Mouse (Mus musculus) stomach, embryonic 16.5 days (tissue): ENCODE results near the gene Mtm1. TPM values are rescaled to one million over a fixed set of nuclear protein-coding genes. Genes with fewer than 3 reads are reported as not detected.

Experiments
- ATAC-seq: fragments of 200-750 bp; cut with Nextera tagmentation; 2 replicates; pipeline ENCODE4 v1.8.0; 2017; ENCODE audit warnings: moderate number of reproducible peaks, moderate TSS enrichment; ENCODE audit not compliant: insufficient read depth, low FRiP score
- H3K27ac ChIP-seq: fragments of 300-500 bp; sonication (generic); 2 replicates; pipeline ENCODE4 v1.5.1; 2014; ENCODE audit warnings: low read length
- H3K27me3 ChIP-seq: fragments of 300-500 bp; sonication (generic); 2 replicates; pipeline ENCODE4 v1.6.1; 2014; ENCODE audit warnings: low read length, control low read depth, mixed read lengths; ENCODE audit not compliant: control insufficient read depth, insufficient read depth
- H3K36me3 ChIP-seq: fragments of 300-500 bp; sonication (generic); 2 replicates; pipeline ENCODE4 v1.6.1; 2014; ENCODE audit warnings: low read length; ENCODE audit not compliant: control insufficient read depth, insufficient read depth
- H3K4me1 ChIP-seq: fragments of 300-500 bp; sonication (generic); 2 replicates; pipeline ENCODE4 v1.6.1; 2014; ENCODE audit warnings: low read length, control low read depth, mixed read lengths; ENCODE audit not compliant: control insufficient read depth, insufficient read depth
- H3K4me2 ChIP-seq: fragments of 300-500 bp; sonication (generic); 2 replicates; pipeline ENCODE4 v1.6.1; 2014; ENCODE audit warnings: low read depth, low read length, mixed read lengths
- H3K4me3 ChIP-seq: fragments of 300-500 bp; sonication (generic); replicated peaks from 2 replicates; pipeline ENCODE4 v1.5.1; 2014; ENCODE audit warnings: mild to moderate bottlenecking, low read length
- H3K9ac ChIP-seq: fragments of 300-500 bp; sonication (generic); 2 replicates; pipeline ENCODE4 v1.6.1; 2014; ENCODE audit warnings: low read length
- H3K9me3 ChIP-seq: fragments of 300-500 bp; sonication (generic); replicated peaks from 2 replicates; pipeline ENCODE4 v1.6.1; 2016; ENCODE audit warnings: low read length, control low read depth; ENCODE audit not compliant: control insufficient read depth
- WGBS: fragments of 180-500 bp; shearing (Covaris S2); extraction: QIAGEN DNeasy Blood & Tissue Kit; methylation state at CpG from one replicate; pipeline ENCODE4 v1.1.7; 2014; 5-methylcytosine and 5-hydroxymethylcytosine counted together
- polyA plus RNA-seq: library from polyadenylated mRNA; unstranded; fragments of >200 nt; fragmentation: Nextera tagmentation; extraction: Ambion mirVana; gene quantifications from 2 replicates; pipeline ENCODE4 v1.2.1, GENCODE M21; 2015

Gene Mtm1
- 6.7 and 7.5 TPM in 2 replicates for polyA plus RNA-seq

- Histone ChIP-seq H3K36me3 (no peaks in the 10 kb centered on the region), H3K9me3 (no peaks in the 10 kb centered on the region), H3K4me3 (no peak within 1 kb of the TSS), H3K9ac (no peak within 1 kb of the TSS), H3K4me2 (no peak within 1 kb of the TSS), H3K27me3 (no peaks in the 10 kb centered on the region; the same call in 1 of the 2 replicates), H3K4me1 (no peaks in the 10 kb centered on the region), H3K27ac (no peak within 1 kb of the TSS)
- WGBS: 83% methylated on average over 1 of the region's 1 CpGs
- ATAC-seq: no peak
These were observed at the start of gene Mtm1 for GRCm38 (mm10) chrX:71210467-71210866. TSS of gene Mtm1 (plus strand) at chrX:71210767.

GRCm38 (mm10) chrX:71181526-71181925 lies 29.0 kb upstream of the Mtm1 start:
- H3K36me3 ChIP-seq: no peaks in the 10 kb centered on the region
- no peak overlapping the region for H3K9ac ChIP-seq
- no peaks in the 10 kb centered on the region for H3K4me1 ChIP-seq
- 84% methylated on average over 3 of the region's 3 CpGs for WGBS
- H3K27ac ChIP-seq: no peak overlapping the region
- H3K4me2 ChIP-seq: no peak overlapping the region
- H3K9me3 ChIP-seq: no peaks in the 10 kb centered on the region
- H3K4me3 ChIP-seq: no peak overlapping the region
- no peak for ATAC-seq
- H3K27me3 ChIP-seq: no peaks in the 10 kb centered on the region; the same call in 1 of the 2 replicates

- Histone ChIP-seq H3K4me2 (no peak overlapping the region), H3K36me3 (no peaks in the 10 kb centered on the region), H3K4me1 (no peaks in the 10 kb centered on the region), H3K9me3 (no peaks in the 10 kb centered on the region), H3K9ac (no peak overlapping the region), H3K27me3 (no peaks in the 10 kb centered on the region; the same call in 1 of the 2 replicates), H3K27ac (no peak overlapping the region), H3K4me3 (no peak overlapping the region)
- ATAC-seq: no peak
- 89% methylated on average over 4 of the region's 4 CpGs for WGBS
These were observed 26.9 kb upstream of the Mtm1 start for GRCm38 (mm10) chrX:71183671-71184070.

GRCm38 (mm10) chrX:71186396-71186795 lies 24.2 kb upstream of the Mtm1 start:
- H3K4me1 ChIP-seq: no peaks in the 10 kb centered on the region
- ATAC-seq: no peak
- no peak overlapping the region for H3K9ac ChIP-seq
- no peak overlapping the region for H3K4me3 ChIP-seq
- no peak overlapping the region for H3K4me2 ChIP-seq
- no peaks in the 10 kb centered on the region; the same call in 1 of the 2 replicates for H3K27me3 ChIP-seq
- no peaks in the 10 kb centered on the region for H3K36me3 ChIP-seq
- 69% methylated on average over 1 of the region's 1 CpGs for WGBS
- no peaks in the 10 kb centered on the region for H3K9me3 ChIP-seq
- H3K27ac ChIP-seq: no peak overlapping the region

GRCm38 (mm10) chrX:71204776-71205175 lies 5.8 kb upstream of the Mtm1 start:
- H3K27ac ChIP-seq: no peak overlapping the region
- no peak overlapping the region for H3K9ac ChIP-seq
- ATAC-seq: no peak
- H3K9me3 ChIP-seq: no peaks in the 10 kb centered on the region
- H3K4me1 ChIP-seq: no peaks in the 10 kb centered on the region
- 77% methylated on average over 2 of the region's 2 CpGs for WGBS
- H3K4me3 ChIP-seq: no peak overlapping the region
- no peak overlapping the region for H3K4me2 ChIP-seq
- H3K27me3 ChIP-seq: peaks cover 2% of the 10 kb centered on the region; the same call in 1 of the 2 replicates
- no peaks in the 10 kb centered on the region for H3K36me3 ChIP-seq

- no peaks in the 10 kb centered on the region for H3K4me1 ChIP-seq
- H3K36me3 ChIP-seq: no peaks in the 10 kb centered on the region
- H3K27ac ChIP-seq: no peak overlapping the region
- ATAC-seq: no peak
- no peaks in the 10 kb centered on the region for H3K9me3 ChIP-seq
- WGBS: 85% methylated on average over 1 of the region's 1 CpGs
- H3K9ac ChIP-seq: no peak overlapping the region
- H3K27me3 ChIP-seq: no peaks in the 10 kb centered on the region; the same call in 1 of the 2 replicates
- no peak overlapping the region for H3K4me3 ChIP-seq
- H3K4me2 ChIP-seq: no peak overlapping the region
These were observed 4.6 kb upstream of the Mtm1 start for GRCm38 (mm10) chrX:71205821-71206542.

- H3K36me3 ChIP-seq: no peaks in the 10 kb centered on the region
- H3K4me1 ChIP-seq: no peaks in the 10 kb centered on the region
- whole genome bisulfite sequencing: 82% methylated on average over 1 of the region's 1 CpGs
- ATAC-seq: no peak
- no peak overlapping the region for H3K27ac ChIP-seq
- no peaks in the 10 kb centered on the region for H3K9me3 ChIP-seq
- no peak overlapping the region for H3K9ac ChIP-seq
- no peak overlapping the region for H3K4me2 ChIP-seq
- no peak overlapping the region for H3K4me3 ChIP-seq
- H3K27me3 ChIP-seq: no peaks in the 10 kb centered on the region; the same call in 1 of the 2 replicates
These were observed 4.0 kb upstream of the Mtm1 start for GRCm38 (mm10) chrX:71206595-71206994.

- H3K27me3 ChIP-seq: no peaks in the 10 kb centered on the region
- no peak overlapping the region for H3K27ac ChIP-seq
- H3K4me3 ChIP-seq: no peak overlapping the region
- no peak for ATAC-seq
- no peak overlapping the region for H3K9ac ChIP-seq
- H3K4me1 ChIP-seq: no peaks in the 10 kb centered on the region
- no peak overlapping the region for H3K4me2 ChIP-seq
- WGBS: 79% methylated on average over 4 of the region's 4 CpGs
- H3K9me3 ChIP-seq: no peaks in the 10 kb centered on the region
- no peaks in the 10 kb centered on the region for H3K36me3 ChIP-seq
These were observed 2.3 kb downstream of the Mtm1 start for GRCm38 (mm10) chrX:71212911-71213310.

- no peak overlapping the region for H3K27ac ChIP-seq
- 21% methylated on average over 19 of the region's 20 CpGs for WGBS
These were observed 4.0 kb downstream of the Mtm1 start for GRCm38 (mm10) chrX:71214441-71215112.

More at GRCm38 (mm10) chrX:71214441-71215112, 4.0 kb downstream of the Mtm1 start:
- Histone ChIP-seq H3K4me3 (peak overlapping the region; percentile 56), H3K27me3 (no peaks in the 10 kb centered on the region), H3K36me3 (no peaks in the 10 kb centered on the region), H3K4me2 (peak overlapping the region; percentile 68), H3K9me3 (no peaks in the 10 kb centered on the region), H3K9ac (peak overlapping the region; percentile 61), H3K4me1 (no peaks in the 10 kb centered on the region)
- ATAC-seq: peak; percentile 99
